Mouse (Mus musculus): ENCODE results near the gene Fam168a.

- no peak for TF ChIP-seq CTCF (IDR thresholded peaks at IDR 0.05; ENCODE audit: borderline replicate concordance, extremely low read depth, insufficient read depth, insufficient read length)
- TF ChIP-seq POLR2A (IDR thresholded peaks at IDR 0.05; ENCODE audit: borderline replicate concordance, extremely low read depth, insufficient read depth, insufficient read length, poor library complexity, severe bottlenecking): no peak
These were observed 166.8 kb downstream of the Fam168a start for GRCm38 (mm10) chr7:100873197-100873596.

Measured in brain, embryonic 14.5 days (tissue).